In genomic region chr4:152120311-152121182, GRCm38 (mm10) we compare ENCODE assay signal across 8 mouse cellular contexts. TPM values are rescaled to one million over a fixed set of nuclear protein-coding genes. Genes with fewer than 3 reads are reported as not detected.
DNase-seq lines count a peak whose midpoint lies in the region; ATAC-seq and TF ChIP-seq lines count a peak whose summit lies in the region.

No protein-coding gene starts in this region.

- peaks cover 100% of the 10 kb centered on the region for H3K27me3 ChIP-seq in heart, embryonic 13.5 days (replicated peaks)
- H3K27me3 ChIP-seq in ES-Bruce4 (ENCODE audit: control insufficient read depth, insufficient read depth, low read length, poor library complexity, severe bottlenecking), result no peaks in the 10 kb centered on the region
- peaks cover 100% of the 10 kb centered on the region for H3K27me3 ChIP-seq in hindbrain, embryonic 12.5 days
- H3K27me3 ChIP-seq in midbrain, embryonic 15.5 days (replicated peaks), result peaks cover 98% of the 10 kb centered on the region

- no peaks in the 10 kb centered on the region for H3K9me3 ChIP-seq in heart, embryonic 13.5 days
- no peaks in the 10 kb centered on the region for H3K9me3 ChIP-seq in ES-Bruce4 (replicated peaks; ENCODE audit: control insufficient read depth, insufficient read depth, low read length, poor library complexity, severe bottlenecking)
- H3K9me3 ChIP-seq in hindbrain, embryonic 12.5 days (replicated peaks), result no peaks in the 10 kb centered on the region
- no peaks in the 10 kb centered on the region for H3K9me3 ChIP-seq in midbrain, embryonic 15.5 days

- H3K36me3 ChIP-seq in heart, embryonic 13.5 days, result no peaks in the 10 kb centered on the region
- no peaks in the 10 kb centered on the region for H3K36me3 ChIP-seq in ES-Bruce4 (ENCODE audit: control insufficient read depth, insufficient read depth, low read length, poor library complexity, severe bottlenecking)
- H3K36me3 ChIP-seq in hindbrain, embryonic 12.5 days, result no peaks in the 10 kb centered on the region
- no peaks in the 10 kb centered on the region for H3K36me3 ChIP-seq in midbrain, embryonic 15.5 days (replicated peaks)

- H3K4me2 ChIP-seq in heart, embryonic 13.5 days, result peak overlapping the region; percentile 58
- H3K4me2 ChIP-seq in hindbrain, embryonic 12.5 days (replicated peaks), result peak overlapping the region; percentile 43
- H3K4me2 ChIP-seq in midbrain, embryonic 15.5 days, result peak overlapping the region; percentile 22

- ATAC-seq in heart, embryonic 13.5 days (ENCODE audit: extremely low read depth, insufficient number of reproducible peaks, low FRiP score, low TSS enrichment), result no peak
- ATAC-seq in hindbrain, embryonic 12.5 days (ENCODE audit: low FRiP score), result no peak
- no peak for ATAC-seq in midbrain, embryonic 15.5 days (replicated peaks)
- ATAC-seq in megakaryocyte-erythroid progenitor cell, adult 5-6 weeks (replicated peaks; ENCODE audit: low FRiP score, low TSS enrichment, poor library complexity, severe bottlenecking), result no peak

- no peak overlapping the region for H3K27ac ChIP-seq in heart, embryonic 13.5 days (replicated peaks)
- no peak overlapping the region for H3K27ac ChIP-seq in ES-Bruce4 (ENCODE audit: insufficient read depth, low read length)
- no peak overlapping the region for H3K27ac ChIP-seq in hindbrain, embryonic 12.5 days
- no peak overlapping the region for H3K27ac ChIP-seq in midbrain, embryonic 15.5 days

- peaks cover 45% of the 10 kb centered on the region for H3K4me1 ChIP-seq in heart, embryonic 13.5 days
- no peaks in the 10 kb centered on the region for H3K4me1 ChIP-seq in ES-Bruce4 (ENCODE audit: control insufficient read depth, insufficient read depth, low read length)
- H3K4me1 ChIP-seq in hindbrain, embryonic 12.5 days, result peaks cover 35% of the 10 kb centered on the region
- peaks cover 29% of the 10 kb centered on the region for H3K4me1 ChIP-seq in midbrain, embryonic 15.5 days

- TF ChIP-seq EP300 in ES-Bruce4 (IDR thresholded peaks at IDR 0.05; ENCODE audit: insufficient read depth, low read depth, low read length), result no peak

- no peak for TF ChIP-seq CTCF in ES-Bruce4 (IDR thresholded peaks at IDR 0.05; ENCODE audit: low read depth, low read length)

- H3K9ac ChIP-seq in heart, embryonic 13.5 days, result peak overlapping the region; percentile 42; the same call in 1 of the 2 replicates
- no peak overlapping the region for H3K9ac ChIP-seq in ES-Bruce4 (ENCODE audit: low read depth, poor library complexity, severe bottlenecking)
- no peak overlapping the region for H3K9ac ChIP-seq in hindbrain, embryonic 12.5 days
- H3K9ac ChIP-seq in midbrain, embryonic 15.5 days, result no peak overlapping the region

- DNase-seq in heart, adult 9 months (ENCODE audit: low spot score in 2 of 2), result no peak
- no peak for DNase-seq in adrenal gland, postnatal 10 days
- no peak for DNase-seq in layer of hippocampus, postnatal 25 days (ENCODE audit: extremely low spot score in 1 of 2, low spot score in 1 of 2)

- no peak for TF ChIP-seq POLR2A in ES-Bruce4 (IDR thresholded peaks at IDR 0.05; ENCODE audit: insufficient read depth, low read length)

- 3% methylated on average over 31 of the region's 31 CpGs for WGBS in heart, embryonic 13.5 days
- 2% methylated on average over 31 of the region's 31 CpGs for WGBS in hindbrain, embryonic 12.5 days
- 2% methylated on average over 31 of the region's 31 CpGs for WGBS in midbrain, embryonic 15.5 days

- peak overlapping the region; percentile 41 for H3K4me3 ChIP-seq in heart, embryonic 13.5 days
- peak overlapping the region; percentile 47 for H3K4me3 ChIP-seq in ES-Bruce4 (ENCODE audit: low read depth, low read length)
- H3K4me3 ChIP-seq in hindbrain, embryonic 12.5 days, result peak overlapping the region; percentile 14
- peak overlapping the region; percentile 16 for H3K4me3 ChIP-seq in midbrain, embryonic 15.5 days

RNA-seq across cellular contexts. Expression of gene Tnfrsf25, which starts 4.8 kb away (rescaled TPM):
- polyA plus RNA-seq in heart, embryonic 13.5 days (2015; fragmentation: Nextera tagmentation; extraction: Ambion mirVana), result 0.73 and 0.80 TPM in 2 replicates
- polyA plus RNA-seq in ES-Bruce4 (2011; ENCODE audit: insufficient read depth, insufficient read length, low read depth, missing spikeins), result 1.5 and 2.0 TPM in 2 replicates
- 0.59 and 0.74 TPM in 2 replicates for polyA plus RNA-seq in hindbrain, embryonic 12.5 days (2016; fragmentation: Nextera tagmentation; extraction: Ambion mirVana)
- polyA plus RNA-seq in midbrain, embryonic 15.5 days (2015; fragmentation: Nextera tagmentation; extraction: Ambion mirVana), result 0.80 and 1.0 TPM in 2 replicates
- not detected in 2 replicates for total RNA-seq in megakaryocyte-erythroid progenitor cell, adult 5-6 weeks (2014; fragmentation: Nextera tagmentation)
- total RNA-seq in megakaryocyte-erythroid progenitor cell, adult 5-6 weeks (2017), result not detected in 2 replicates
- total RNA-seq in adrenal gland, postnatal 10 days (2021), result 1 to 10 TPM; 1.9 to 4.3 TPM
- total RNA-seq in layer of hippocampus, postnatal 25 days (2021), result 10 to 100 TPM; 26.4 to 42.6 TPM

RNA-seq across cellular contexts. Expression of gene Espn, which starts 31.6 kb away (rescaled TPM):
- 0.87 and 1.1 TPM in 2 replicates for polyA plus RNA-seq in heart, embryonic 13.5 days (2015; fragmentation: Nextera tagmentation; extraction: Ambion mirVana)
- 18.8 and 19.3 TPM in 2 replicates for polyA plus RNA-seq in ES-Bruce4 (2011; ENCODE audit: insufficient read depth, insufficient read length, low read depth, missing spikeins)
- 0.82 and 2.3 TPM in 2 replicates for polyA plus RNA-seq in hindbrain, embryonic 12.5 days (2016; fragmentation: Nextera tagmentation; extraction: Ambion mirVana)
- polyA plus RNA-seq in midbrain, embryonic 15.5 days (2015; fragmentation: Nextera tagmentation; extraction: Ambion mirVana), result 0.13 and 0.19 TPM in 2 replicates
- 2.9 and 5.7 TPM in 2 replicates for total RNA-seq in megakaryocyte-erythroid progenitor cell, adult 5-6 weeks (2014; fragmentation: Nextera tagmentation)
- 2.2 and 3.1 TPM in 2 replicates for total RNA-seq in megakaryocyte-erythroid progenitor cell, adult 5-6 weeks (2017)
- total RNA-seq in adrenal gland, postnatal 10 days (2021), result 1 to 10 TPM; 1.2 to 1.3 TPM
- 1 to 10 TPM; 1.3 to 1.4 TPM for total RNA-seq in layer of hippocampus, postnatal 25 days (2021)

RNA-seq across cellular contexts. Expression of gene Hes2, which starts 38.1 kb away (rescaled TPM):
- not detected in 2 replicates for polyA plus RNA-seq in heart, embryonic 13.5 days (2015; fragmentation: Nextera tagmentation; extraction: Ambion mirVana)
- 0.39 TPM in 1 of 2 replicates, not detected in the other for polyA plus RNA-seq in ES-Bruce4 (2011; ENCODE audit: insufficient read depth, insufficient read length, low read depth, missing spikeins)
- 2.4 and 2.9 TPM in 2 replicates for polyA plus RNA-seq in hindbrain, embryonic 12.5 days (2016; fragmentation: Nextera tagmentation; extraction: Ambion mirVana)
- not detected in 2 replicates for polyA plus RNA-seq in midbrain, embryonic 15.5 days (2015; fragmentation: Nextera tagmentation; extraction: Ambion mirVana)
- total RNA-seq in megakaryocyte-erythroid progenitor cell, adult 5-6 weeks (2014; fragmentation: Nextera tagmentation), result 0.35 TPM in 1 of 2 replicates, not detected in the other
- not detected in 2 replicates for total RNA-seq in megakaryocyte-erythroid progenitor cell, adult 5-6 weeks (2017)
- total RNA-seq in adrenal gland, postnatal 10 days (2021), result not detected
- total RNA-seq in layer of hippocampus, postnatal 25 days (2021), result not detected

RNA-seq across cellular contexts. Expression of gene Plekhg5, which starts 48.2 kb away (rescaled TPM):
- polyA plus RNA-seq in heart, embryonic 13.5 days (2015; fragmentation: Nextera tagmentation; extraction: Ambion mirVana), result 11.6 and 12.7 TPM in 2 replicates
- polyA plus RNA-seq in ES-Bruce4 (2011; ENCODE audit: insufficient read depth, insufficient read length, low read depth, missing spikeins), result 17.5 and 20.5 TPM in 2 replicates
- polyA plus RNA-seq in hindbrain, embryonic 12.5 days (2016; fragmentation: Nextera tagmentation; extraction: Ambion mirVana), result 11.7 and 12.0 TPM in 2 replicates
- 12.3 and 12.5 TPM in 2 replicates for polyA plus RNA-seq in midbrain, embryonic 15.5 days (2015; fragmentation: Nextera tagmentation; extraction: Ambion mirVana)
- 8.9 and 15.6 TPM in 2 replicates for total RNA-seq in megakaryocyte-erythroid progenitor cell, adult 5-6 weeks (2014; fragmentation: Nextera tagmentation)
- 6.8 and 7.1 TPM in 2 replicates for total RNA-seq in megakaryocyte-erythroid progenitor cell, adult 5-6 weeks (2017)
- total RNA-seq in adrenal gland, postnatal 10 days (2021), result 10 to 100 TPM; 17.1 to 20.1 TPM
- 100 to 1,000 TPM; 128 to 173 TPM for total RNA-seq in layer of hippocampus, postnatal 25 days (2021)

RNA-seq across cellular contexts. Expression of gene Acot7, which starts 57.4 kb away (rescaled TPM):
- 73.9 and 84.7 TPM in 2 replicates for polyA plus RNA-seq in heart, embryonic 13.5 days (2015; fragmentation: Nextera tagmentation; extraction: Ambion mirVana)
- polyA plus RNA-seq in ES-Bruce4 (2011; ENCODE audit: insufficient read depth, insufficient read length, low read depth, missing spikeins), result 49.5 and 52.6 TPM in 2 replicates
- polyA plus RNA-seq in hindbrain, embryonic 12.5 days (2016; fragmentation: Nextera tagmentation; extraction: Ambion mirVana), result 128 and 132 TPM in 2 replicates
- polyA plus RNA-seq in midbrain, embryonic 15.5 days (2015; fragmentation: Nextera tagmentation; extraction: Ambion mirVana), result 409 and 418 TPM in 2 replicates
- 33.8 and 42.9 TPM in 2 replicates for total RNA-seq in megakaryocyte-erythroid progenitor cell, adult 5-6 weeks (2014; fragmentation: Nextera tagmentation)
- total RNA-seq in megakaryocyte-erythroid progenitor cell, adult 5-6 weeks (2017), result 25.3 and 38.1 TPM in 2 replicates
- total RNA-seq in adrenal gland, postnatal 10 days (2021), result 10 to 100 TPM; 33.2 to 38.0 TPM
- 100 to 1,000 TPM; 318 to 353 TPM for total RNA-seq in layer of hippocampus, postnatal 25 days (2021)
